Mouse (Mus musculus) small intestine, adult 2 months (tissue): ENCODE data around the gene Tceanc2. TPM values are rescaled to one million over a fixed set of nuclear protein-coding genes. Genes with fewer than 3 reads are reported as not detected.
"Not testable (repeated sequence)": the region's sequence is repeated elsewhere in the genome, so short reads cannot be mapped to it uniquely, and the experiment has no call there.

ENCODE experiments used
- H3K27ac ChIP-seq: fragments of 200-500 bp; 2 replicates; pipeline ENCODE4 v1.5.1; 2012; ENCODE audit warnings: low read depth, low read length, control low read depth, inconsistent platforms; ENCODE audit not compliant: insufficient read depth
- H3K27me3 ChIP-seq: fragments of 200-500 bp; 2 replicates; pipeline ENCODE4 v1.6.1; 2012; ENCODE audit warnings: mild to moderate bottlenecking, moderate library complexity, low read length, inconsistent platforms; ENCODE audit not compliant: control insufficient read depth, insufficient read depth
- H3K36me3 ChIP-seq: fragments of 200-500 bp; 2 replicates; pipeline ENCODE4 v1.6.1; 2012; ENCODE audit warnings: mild to moderate bottlenecking, low read length, control low read depth, inconsistent platforms; ENCODE audit not compliant: control insufficient read depth, insufficient read depth
- H3K4me1 ChIP-seq: fragments of 200-500 bp; 2 replicates; pipeline ENCODE4 v1.6.1; 2012; ENCODE audit warnings: low read length, inconsistent platforms, mixed read lengths; ENCODE audit not compliant: control insufficient read depth, insufficient read depth, insufficient read length
- H3K4me3 ChIP-seq: fragments of 200-500 bp; 2 replicates; pipeline ENCODE4 v1.5.1; 2012; ENCODE audit warnings: low read depth, mild to moderate bottlenecking, control low read depth, inconsistent platforms, low read length, moderate library complexity
- CTCF ChIP-seq: fragments of 200-500 bp; IDR thresholded peaks from 2 replicates; pipeline ENCODE4 v1.5.1; 2012; ENCODE audit warnings: low read depth, mild to moderate bottlenecking, control low read depth, inconsistent platforms, low read length, moderate library complexity, mixed read lengths; ENCODE audit not compliant: insufficient replicate concordance, insufficient read length; ENCODE audit errors: extremely low read depth
- POLR2A ChIP-seq: fragments of 200-500 bp; IDR thresholded peaks from 2 replicates; pipeline ENCODE4 v1.6.1; 2012; ENCODE audit warnings: low read depth, mild to moderate bottlenecking, control low read depth, inconsistent platforms, low read length, moderate library complexity
- WGBS: fragments of 180-500 bp; shearing (Covaris S2); methylation state at CpG from one replicate; pipeline ENCODE4 v1.1.7; 2018; 5-methylcytosine and 5-hydroxymethylcytosine counted together
- polyA plus RNA-seq: library from polyadenylated mRNA; depleted of rRNA; stranded (reverse); fragments of >200 nt; gene quantifications from 2 replicates; pipeline ENCODE4 v1.2.3, GENCODE M21; 2012

The Tceanc2 gene
- polyA plus RNA-seq, 1 experiment = 4.8 TPM

DNA sequence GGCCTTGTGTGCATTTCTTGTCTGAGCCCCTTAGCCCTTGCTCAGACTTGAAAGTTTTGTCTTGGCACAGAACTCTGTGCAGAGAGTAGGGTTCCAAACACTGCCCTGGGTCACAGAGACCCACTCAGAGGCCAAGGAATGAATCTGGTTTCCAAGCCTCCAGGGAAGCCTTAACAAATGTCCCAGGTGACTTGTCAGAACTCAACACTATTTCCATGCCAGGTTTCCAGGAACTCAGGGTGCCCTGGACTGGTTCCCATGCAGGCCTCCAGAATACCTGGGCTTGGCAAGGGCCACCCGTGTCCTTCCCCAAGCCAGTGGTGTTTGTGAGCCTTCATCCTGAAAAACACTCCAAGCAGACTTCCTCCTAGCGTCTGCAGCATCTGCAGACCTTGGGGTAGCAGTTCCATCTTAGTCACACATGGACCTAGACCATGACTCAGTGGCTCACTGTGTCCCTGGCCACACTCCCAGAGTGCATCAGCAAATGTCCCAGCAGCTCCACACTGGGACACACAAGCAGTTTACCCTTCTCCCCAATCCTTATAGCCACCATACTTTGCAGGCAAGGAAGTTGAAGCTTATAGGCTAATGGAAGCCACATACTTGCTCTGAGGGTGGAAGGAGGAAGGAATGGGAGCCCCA, 61.1 kb downstream of the Tceanc2 start:
- no peaks in the 10 kb centered on the region for H3K36me3 ChIP-seq
- H3K4me1 ChIP-seq = peaks cover 3% of the 10 kb centered on the region; the same call in 1 of the 2 replicates
- no peak for TF ChIP-seq CTCF
- no peak overlapping the region for H3K27ac ChIP-seq
- WGBS = 71% methylated on average over 2 of the region's 2 CpGs
- no peak overlapping the region for H3K4me3 ChIP-seq
- H3K27me3 ChIP-seq = no peaks in the 10 kb centered on the region

DNA sequence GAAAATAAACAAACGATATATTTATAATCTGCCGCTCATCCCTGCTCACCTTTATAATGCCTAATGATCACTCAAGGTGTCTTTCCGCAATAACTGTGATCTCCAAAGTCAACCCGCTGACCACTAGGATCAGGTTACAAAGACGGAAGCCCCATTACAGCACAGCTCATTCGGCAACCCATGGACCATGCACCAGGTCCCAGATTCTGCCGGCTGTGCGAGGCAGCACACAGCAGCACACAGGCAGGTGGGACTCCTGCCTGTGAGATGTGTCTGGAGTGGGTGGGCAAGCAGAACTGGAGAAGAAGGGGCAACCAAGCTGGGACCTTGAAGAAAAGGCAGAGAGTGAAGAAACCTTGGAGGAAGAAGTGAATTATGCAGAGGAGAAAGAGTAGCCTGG, 64.6 kb downstream of the Tceanc2 start:
- TF ChIP-seq CTCF = no peak
- TF ChIP-seq POLR2A = no peak
- H3K4me1 ChIP-seq = no peaks in the 10 kb centered on the region; the same call in 1 of the 2 replicates
- no peaks in the 10 kb centered on the region for H3K27me3 ChIP-seq
- H3K27ac ChIP-seq = no peak overlapping the region
- WGBS = 48% methylated on average over 8 of the region's 8 CpGs
- H3K4me3 ChIP-seq = no peak overlapping the region
- H3K36me3 ChIP-seq = no peaks in the 10 kb centered on the region

DNA sequence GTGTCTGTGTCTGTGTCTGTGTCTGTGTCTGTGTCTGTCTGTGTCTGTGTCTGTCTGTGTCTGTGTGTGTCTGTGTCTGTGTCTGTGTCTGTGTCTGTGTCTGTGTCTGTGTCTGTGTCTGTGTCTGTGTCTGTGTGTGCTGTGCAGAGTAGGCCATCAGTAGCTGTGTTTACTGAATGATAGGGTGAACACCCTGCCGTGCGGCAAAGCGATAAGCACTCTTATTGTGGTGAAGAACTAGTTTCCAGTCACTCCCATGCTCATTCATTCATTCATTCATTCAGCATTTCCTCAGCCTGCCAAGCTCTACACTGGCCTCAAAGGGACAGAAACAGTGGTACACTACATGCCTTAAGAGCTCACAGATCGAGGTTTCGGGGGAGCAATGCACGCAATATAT, 69.7 kb downstream of the Tceanc2 start:
- not testable (repeated sequence) for H3K27ac ChIP-seq, H3K36me3 ChIP-seq, H3K27me3 ChIP-seq, H3K4me3 ChIP-seq, H3K4me1 ChIP-seq
- WGBS = 78% methylated on average over 6 of the region's 6 CpGs

- Histone ChIP-seq H3K4me3 (no peak overlapping the region), H3K27me3 (no peaks in the 10 kb centered on the region), H3K4me1 (no peaks in the 10 kb centered on the region), H3K36me3 (no peaks in the 10 kb centered on the region), H3K27ac (no peak overlapping the region)
- no peak for TF ChIP-seq CTCF
- no peak for TF ChIP-seq POLR2A
- WGBS = 40% methylated on average over 13 of the region's 13 CpGs
Observed at GRCm38 (mm10) chr4:107108291-107108731, 70.6 kb downstream of the Tceanc2 start.

DNA sequence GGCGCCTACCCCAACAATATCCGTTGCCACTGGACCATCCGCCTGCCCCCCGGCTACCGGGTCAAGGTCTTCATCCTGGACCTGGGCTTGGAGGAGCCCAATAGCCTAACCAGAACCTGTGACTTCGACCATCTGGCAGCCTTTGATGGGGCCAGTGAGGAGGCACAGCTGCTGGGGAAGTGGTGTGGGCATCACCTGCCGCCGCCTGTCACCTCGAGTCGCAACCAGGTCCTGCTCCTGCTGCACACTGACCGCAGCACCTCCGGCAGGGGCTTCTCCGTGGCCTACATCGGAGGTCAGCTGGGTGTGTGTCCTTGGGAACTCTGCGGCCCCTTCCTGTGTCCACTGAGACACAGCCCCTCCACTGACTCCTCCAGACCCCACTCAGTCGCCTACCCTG, 72.1 kb downstream of the Tceanc2 start:
- no peaks in the 10 kb centered on the region for H3K36me3 ChIP-seq
- no peak overlapping the region for H3K27ac ChIP-seq
- H3K4me3 ChIP-seq = no peak overlapping the region
- TF ChIP-seq CTCF (no peak), POLR2A (no peak)
- H3K4me1 ChIP-seq = no peaks in the 10 kb centered on the region
- no peaks in the 10 kb centered on the region for H3K27me3 ChIP-seq
- 93% methylated on average over 16 of the region's 16 CpGs for WGBS

DNA sequence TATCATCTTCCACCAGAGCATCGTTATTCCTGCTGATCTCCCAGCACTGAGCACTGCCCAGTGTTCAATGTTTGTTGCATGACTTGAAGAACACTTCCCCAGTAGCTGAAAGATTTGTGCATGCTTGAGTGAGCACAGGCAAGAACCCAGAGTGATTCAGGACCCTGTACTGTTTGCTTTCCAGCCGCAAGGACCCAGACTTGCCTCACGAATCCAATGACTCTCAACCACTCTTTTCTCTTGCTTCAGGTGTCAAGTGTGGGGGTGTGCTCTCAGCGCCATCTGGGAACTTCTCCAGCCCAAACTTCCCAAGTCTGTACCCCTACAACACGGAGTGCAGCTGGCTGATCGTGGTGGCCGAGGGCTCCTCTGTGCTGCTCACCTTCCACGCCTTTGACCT, 76.7 kb downstream of the Tceanc2 start:
- H3K36me3 ChIP-seq = no peaks in the 10 kb centered on the region
- H3K4me1 ChIP-seq = no peaks in the 10 kb centered on the region
- TF ChIP-seq CTCF = no peak
- no peak for TF ChIP-seq POLR2A
- H3K27ac ChIP-seq = no peak overlapping the region
- no peaks in the 10 kb centered on the region for H3K27me3 ChIP-seq
- H3K4me3 ChIP-seq = no peak overlapping the region
- WGBS = 55% methylated on average over 8 of the region's 8 CpGs

- TF ChIP-seq POLR2A (no peak), CTCF (no peak)
- Histone ChIP-seq H3K27me3 (no peaks in the 10 kb centered on the region), H3K4me1 (no peaks in the 10 kb centered on the region), H3K27ac (no peak overlapping the region), H3K4me3 (no peak overlapping the region), H3K36me3 (no peaks in the 10 kb centered on the region)
- 73% methylated on average over 17 of the region's 17 CpGs for WGBS
Observed at GRCm38 (mm10) chr4:107098791-107099525, 80.0 kb downstream of the Tceanc2 start.
